ENCODE assay signal across 11 mouse cellular contexts in the genomic region with DNA sequence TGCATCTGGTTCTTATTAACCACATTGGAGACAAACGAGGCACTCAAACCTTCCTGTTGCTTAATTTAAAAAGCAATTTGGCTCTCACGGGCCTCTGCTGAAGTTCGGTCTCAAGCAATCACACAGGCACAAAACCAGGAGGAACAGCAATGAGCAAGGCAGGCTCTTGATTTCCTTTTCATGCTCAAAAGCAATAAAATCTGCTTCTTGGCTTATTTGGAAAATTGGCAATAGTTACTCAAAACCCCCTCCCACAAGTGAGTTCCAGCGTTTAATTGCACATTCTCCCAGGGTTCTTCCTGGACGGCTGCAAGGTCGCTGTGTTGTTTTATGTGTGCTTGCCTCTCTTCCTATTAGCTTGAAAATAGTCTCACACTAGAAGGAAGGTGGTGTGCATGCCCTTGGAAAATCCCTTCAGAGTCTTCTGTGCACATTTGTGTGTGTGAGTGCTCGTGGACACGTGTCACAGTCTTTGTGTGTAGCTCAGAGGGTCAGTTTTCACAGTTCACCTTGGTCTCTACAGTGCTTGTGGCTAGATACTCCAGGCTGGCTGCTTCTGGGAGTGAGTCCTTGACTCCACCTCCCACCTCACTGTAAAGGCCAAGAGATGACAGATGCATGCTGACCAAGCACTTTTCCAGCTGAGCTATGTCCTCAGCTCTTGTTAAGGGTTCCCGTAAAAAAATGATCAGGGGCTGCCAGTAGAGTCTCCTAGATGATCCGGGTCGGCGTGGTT. TPM values are rescaled to one million over a fixed set of nuclear protein-coding genes. Genes with fewer than 3 reads are reported as not detected.
DNase-seq lines count a peak whose midpoint lies in the region; ATAC-seq lines count a peak whose summit lies in the region.
"Had no signal": no experiment of that assay in that cellular context is flagged by ENCODE, and none has a peak within 500 bp of the region (broad histone marks: within the 10 kb centered on the region; RNA-seq: fewer than 3 reads in every experiment).

No protein-coding gene starts in this region.

- H3K27ac ChIP-seq in hindbrain, embryonic 10.5 days: peak overlapping the region; percentile 60
- H3K27ac ChIP-seq in hindbrain, embryonic 14.5 days: no peak overlapping the region

- H3K4me2 ChIP-seq in hindbrain, embryonic 14.5 days (replicated peaks): no peak overlapping the region

- no peaks in the 10 kb centered on the region for H3K27me3 ChIP-seq in hindbrain, embryonic 10.5 days (ENCODE audit: insufficient read depth, poor library complexity, severe bottlenecking)
- no peaks in the 10 kb centered on the region for H3K27me3 ChIP-seq in hindbrain, embryonic 14.5 days (ENCODE audit: control insufficient read depth, insufficient read depth, low read length)

- H3K4me3 ChIP-seq in hindbrain, embryonic 10.5 days: no peak overlapping the region
- no peak overlapping the region for H3K4me3 ChIP-seq in hindbrain, embryonic 14.5 days (replicated peaks; ENCODE audit: low read length)
- H3K4me3 ChIP-seq: erythroblast, embryonic 14.5 days; megakaryocyte, embryonic 14.5 days had no signal

- no peak for ATAC-seq in hindbrain, embryonic 14.5 days (ENCODE audit: low FRiP score)

- H3K36me3 ChIP-seq in hindbrain, embryonic 10.5 days: no peaks in the 10 kb centered on the region
- H3K36me3 ChIP-seq in hindbrain, embryonic 14.5 days (replicated peaks; ENCODE audit: control insufficient read depth, insufficient read depth): no peaks in the 10 kb centered on the region

- no peak overlapping the region for H3K9ac ChIP-seq in hindbrain, embryonic 14.5 days

- DNase-seq in hindbrain, embryonic 10.5 days (ENCODE audit: low spot score): no peak
- DNase-seq in hindbrain, embryonic 14.5 days (ENCODE audit: low spot score): no peak
- DNase-seq in 3T3-L1 (ENCODE audit: low read depth, low spot score): peak; percentile 44
- peak; percentile 21 for DNase-seq in adrenal gland, adult 8-10 months
- peak; percentile 84 for DNase-seq in forelimb bud, embryonic 11.5 days (ENCODE audit: low read depth, low spot score)
- no peak for DNase-seq in spleen, adult 12 weeks (ENCODE audit: low spot score)
- no peak for DNase-seq in thymus, postnatal 25 days
- DNase-seq in thymus, postnatal 10 days (ENCODE audit: low spot score in 2 of 2): no peak
- DNase-seq: heart, postnatal 36 days had no signal

- H3K9me3 ChIP-seq in hindbrain, embryonic 10.5 days: peaks cover 3% of the 10 kb centered on the region; the same call in 1 of the 2 replicates
- no peaks in the 10 kb centered on the region for H3K9me3 ChIP-seq in hindbrain, embryonic 14.5 days (ENCODE audit: control insufficient read depth, low read length)

- H3K4me1 ChIP-seq in hindbrain, embryonic 10.5 days (replicated peaks): peaks cover 24% of the 10 kb centered on the region
- no peaks in the 10 kb centered on the region for H3K4me1 ChIP-seq in hindbrain, embryonic 14.5 days (replicated peaks; ENCODE audit: control insufficient read depth, insufficient read depth, low read length)
- H3K4me1 ChIP-seq: megakaryocyte, embryonic 14.5 days had no signal

- WGBS in hindbrain, embryonic 10.5 days: 74% methylated on average over 12 of the region's 12 CpGs
- WGBS in hindbrain, embryonic 14.5 days: 78% methylated on average over 12 of the region's 12 CpGs

RNA-seq across cellular contexts. Expression of a gene that starts 50.8 kb away (rescaled TPM):
- 0.30 and 0.73 TPM in 2 replicates for polyA plus RNA-seq in hindbrain, embryonic 10.5 days (2016; fragmentation: Nextera tagmentation; extraction: Ambion mirVana)
- polyA plus RNA-seq in hindbrain, embryonic 14.5 days (2014; fragmentation: Nextera tagmentation; extraction: Ambion mirVana): 3.0 and 3.3 TPM in 2 replicates
- under 1 TPM in 2 of 4 experiments, not detected in 2; 0.45 to 0.65 TPM for total RNA-seq in adrenal gland, adult 8-10 months (2022)
- polyA plus RNA-seq: erythroblast, embryonic 14.5 days had no signal

Comparison
In these comparisons a context has a peak if more than half of its experiments do, and no peak if none do; other contexts are left out.
1. DNase-seq: peak in 3T3-L1 (single experiment), adrenal gland, adult 8-10 months (single experiment) and forelimb bud, embryonic 11.5 days (single experiment); none in hindbrain, embryonic 10.5 days (single experiment), hindbrain, embryonic 14.5 days (single experiment), spleen, adult 12 weeks (single experiment), thymus, postnatal 25 days (single experiment) and thymus, postnatal 10 days (0 of 2).